Mouse (Mus musculus) lung, embryonic 16.5 days (tissue): ENCODE results near the gene Bglap3. TPM values are rescaled to one million over a fixed set of nuclear protein-coding genes. Genes with fewer than 3 reads are reported as not detected.
"Not testable (repeated sequence)": the region's sequence is repeated elsewhere in the genome, so short reads cannot be mapped to it uniquely, and the experiment has no call there.

ENCODE experiments used
- ATAC-seq: fragments of 200-750 bp; cut with Nextera tagmentation; 2 replicates; pipeline ENCODE4 v1.8.0; 2017; ENCODE audit warnings: low read depth, mild to moderate bottlenecking, moderate library complexity
- H3K27ac ChIP-seq: fragments of 300-500 bp; sonication (generic); 2 replicates; pipeline ENCODE4 v1.5.1; 2014; ENCODE audit warnings: mild to moderate bottlenecking, control low read depth, low read length
- H3K27me3 ChIP-seq: fragments of 300-500 bp; sonication (generic); 2 replicates; pipeline ENCODE4 v1.6.1; 2014; ENCODE audit warnings: low read depth, low read length, mixed read lengths; ENCODE audit not compliant: control insufficient read depth, insufficient read depth
- H3K36me3 ChIP-seq: fragments of 300-500 bp; sonication (generic); 2 replicates; pipeline ENCODE4 v1.6.1; 2014; ENCODE audit warnings: low read length; ENCODE audit not compliant: control insufficient read depth, insufficient read depth
- H3K4me1 ChIP-seq: fragments of 300-500 bp; sonication (generic); replicated peaks from 2 replicates; pipeline ENCODE4 v1.6.1; 2014; ENCODE audit warnings: low read length, mixed read lengths; ENCODE audit not compliant: control insufficient read depth, insufficient read depth
- H3K4me2 ChIP-seq: fragments of 300-500 bp; sonication (generic); 2 replicates; pipeline ENCODE4 v1.6.1; 2014; ENCODE audit warnings: low read depth, low read length, control low read depth
- H3K4me3 ChIP-seq: fragments of 300-500 bp; sonication (generic); 2 replicates; pipeline ENCODE4 v1.5.1; 2014; ENCODE audit warnings: mild to moderate bottlenecking, low read length, control low read depth
- H3K9ac ChIP-seq: fragments of 300-500 bp; sonication (generic); 2 replicates; pipeline ENCODE4 v1.6.1; 2014; ENCODE audit warnings: low read length, control low read depth
- H3K9me3 ChIP-seq: fragments of 300-500 bp; sonication (generic); 2 replicates; pipeline ENCODE4 v1.6.1; 2016; ENCODE audit warnings: low read length; ENCODE audit not compliant: control insufficient read depth
- WGBS: fragments of 180-500 bp; shearing (Covaris S2); extraction: QIAGEN DNeasy Blood & Tissue Kit; methylation state at CpG from one replicate; pipeline ENCODE4 v1.1.7; 2014; 5-methylcytosine and 5-hydroxymethylcytosine counted together
- polyA plus RNA-seq: library from polyadenylated mRNA; unstranded; fragments of >200 nt; fragmentation: Nextera tagmentation; extraction: Ambion mirVana; gene quantifications from 2 replicates; pipeline ENCODE4 v1.2.1, GENCODE M21; 2015

Gene Bglap3
- 0.13 TPM in 1 of 2 replicates, not detected in the other for polyA plus RNA-seq

GRCm38 (mm10) chr3:88372643-88373042 is at the start of gene Bglap3:
TSS of gene Bglap3 (minus strand) at chr3:88372743.
- not testable (repeated sequence) for H3K4me2 ChIP-seq, H3K27me3 ChIP-seq, ATAC-seq, H3K27ac ChIP-seq, H3K9me3 ChIP-seq, H3K4me3 ChIP-seq, H3K9ac ChIP-seq, H3K36me3 ChIP-seq, H3K4me1 ChIP-seq
- WGBS: 90% methylated on average over 9 of the region's 9 CpGs

- Histone ChIP-seq H3K4me3 (no peak overlapping the region), H3K4me2 (no peak overlapping the region), H3K4me1 (peaks cover 21% of the 10 kb centered on the region), H3K27ac (peak overlapping the region; percentile 20; the same call in 1 of the 2 replicates), H3K27me3 (no peaks in the 10 kb centered on the region), H3K9me3 (no peaks in the 10 kb centered on the region), H3K9ac (peak overlapping the region; percentile 28; the same call in 1 of the 2 replicates), H3K36me3 (peaks cover 19% of the 10 kb centered on the region)
- peak; percentile 45 for ATAC-seq
- 24% methylated on average over 9 of the region's 9 CpGs for WGBS
Observed at GRCm38 (mm10) chr3:88422020-88422720, 49.6 kb upstream of the Bglap3 start.

- Histone ChIP-seq H3K9ac (no peak overlapping the region), H3K27me3 (no peaks in the 10 kb centered on the region), H3K36me3 (peaks cover 20% of the 10 kb centered on the region), H3K4me1 (peaks cover 21% of the 10 kb centered on the region), H3K27ac (no peak overlapping the region), H3K4me3 (no peak overlapping the region), H3K4me2 (no peak overlapping the region), H3K9me3 (no peaks in the 10 kb centered on the region)
- ATAC-seq: no peak
- 93% methylated on average over 19 of the region's 19 CpGs for WGBS
Observed at GRCm38 (mm10) chr3:88420771-88421170, 48.2 kb upstream of the Bglap3 start.

GRCm38 (mm10) chr3:88418016-88418415 is 45.5 kb upstream of the Bglap3 start:
- H3K36me3 ChIP-seq: peaks cover 22% of the 10 kb centered on the region
- H3K4me3 ChIP-seq: no peak overlapping the region
- no peak for ATAC-seq
- no peak overlapping the region for H3K9ac ChIP-seq
- peaks cover 8% of the 10 kb centered on the region for H3K4me1 ChIP-seq
- no peaks in the 10 kb centered on the region for H3K9me3 ChIP-seq
- H3K27ac ChIP-seq: no peak overlapping the region
- H3K27me3 ChIP-seq: no peaks in the 10 kb centered on the region
- WGBS: 77% methylated on average over 6 of the region's 6 CpGs
- no peak overlapping the region for H3K4me2 ChIP-seq

- Histone ChIP-seq H3K4me1 (peaks cover 3% of the 10 kb centered on the region; the same call in 1 of the 2 replicates), H3K36me3 (peaks cover 24% of the 10 kb centered on the region), H3K4me2 (no peak overlapping the region), H3K4me3 (no peak overlapping the region), H3K27ac (no peak overlapping the region), H3K27me3 (no peaks in the 10 kb centered on the region), H3K9me3 (no peaks in the 10 kb centered on the region), H3K9ac (no peak overlapping the region)
- WGBS: 65% methylated on average over 4 of the region's 4 CpGs
- no peak for ATAC-seq
Observed at GRCm38 (mm10) chr3:88415668-88416067, 43.1 kb upstream of the Bglap3 start.

- H3K27me3 ChIP-seq: no peaks in the 10 kb centered on the region
- H3K4me1 ChIP-seq: peaks cover 14% of the 10 kb centered on the region
- no peaks in the 10 kb centered on the region for H3K9me3 ChIP-seq
- H3K36me3 ChIP-seq: peaks cover 9% of the 10 kb centered on the region; the same call in 1 of the 2 replicates
- no peak overlapping the region for H3K4me3 ChIP-seq
- H3K9ac ChIP-seq: no peak overlapping the region
- no peak overlapping the region for H3K27ac ChIP-seq
- no peak overlapping the region for H3K4me2 ChIP-seq
- 81% methylated on average over 11 of the region's 11 CpGs for WGBS
- no peak for ATAC-seq
Observed at GRCm38 (mm10) chr3:88412636-88413035, 40.1 kb upstream of the Bglap3 start.

GRCm38 (mm10) chr3:88411681-88412080 is 39.1 kb upstream of the Bglap3 start:
- Histone ChIP-seq H3K4me3 (no peak overlapping the region), H3K4me2 (no peak overlapping the region), H3K4me1 (peaks cover 17% of the 10 kb centered on the region), H3K27ac (no peak overlapping the region), H3K9ac (no peak overlapping the region), H3K27me3 (no peaks in the 10 kb centered on the region), H3K36me3 (peaks cover 5% of the 10 kb centered on the region; the same call in 1 of the 2 replicates), H3K9me3 (no peaks in the 10 kb centered on the region)
- ATAC-seq: no peak
- 86% methylated on average over 4 of the region's 4 CpGs for WGBS

- H3K9ac ChIP-seq: peak overlapping the region; percentile 61
- peak overlapping the region; percentile 67 for H3K27ac ChIP-seq
- H3K9me3 ChIP-seq: no peaks in the 10 kb centered on the region
- no peak for ATAC-seq
- peaks cover 17% of the 10 kb centered on the region for H3K4me1 ChIP-seq
- H3K4me3 ChIP-seq: peak overlapping the region; percentile 79
- no peaks in the 10 kb centered on the region for H3K27me3 ChIP-seq
- H3K4me2 ChIP-seq: peak overlapping the region; percentile 65
- H3K36me3 ChIP-seq: peaks cover 5% of the 10 kb centered on the region; the same call in 1 of the 2 replicates
- 15% methylated on average over 7 of the region's 7 CpGs for WGBS
Observed at GRCm38 (mm10) chr3:88410645-88411031, 38.1 kb upstream of the Bglap3 start.

GRCm38 (mm10) chr3:88409741-88410644 is 37.5 kb upstream of the Bglap3 start, which contains the start of gene Pmf1:
TSS of gene Pmf1 (minus strand) at chr3:88410331.
- H3K4me2 ChIP-seq: peak within 1 kb of the TSS; percentile 65
- peak within 1 kb of the TSS; percentile 97 for H3K9ac ChIP-seq
- peak within 1 kb of the TSS; percentile 96 for H3K27ac ChIP-seq
- H3K9me3 ChIP-seq: no peaks in the 10 kb centered on the region
- H3K36me3 ChIP-seq: peaks cover 5% of the 10 kb centered on the region; the same call in 1 of the 2 replicates
- WGBS: 0% methylated on average over 54 of the region's 54 CpGs
- ATAC-seq: peak; percentile 95
- H3K4me3 ChIP-seq: peak within 1 kb of the TSS; percentile 79
- no peaks in the 10 kb centered on the region for H3K27me3 ChIP-seq
- peaks cover 17% of the 10 kb centered on the region for H3K4me1 ChIP-seq
